ENCODE assay signal across 16 mouse cellular contexts in the genomic region with DNA sequence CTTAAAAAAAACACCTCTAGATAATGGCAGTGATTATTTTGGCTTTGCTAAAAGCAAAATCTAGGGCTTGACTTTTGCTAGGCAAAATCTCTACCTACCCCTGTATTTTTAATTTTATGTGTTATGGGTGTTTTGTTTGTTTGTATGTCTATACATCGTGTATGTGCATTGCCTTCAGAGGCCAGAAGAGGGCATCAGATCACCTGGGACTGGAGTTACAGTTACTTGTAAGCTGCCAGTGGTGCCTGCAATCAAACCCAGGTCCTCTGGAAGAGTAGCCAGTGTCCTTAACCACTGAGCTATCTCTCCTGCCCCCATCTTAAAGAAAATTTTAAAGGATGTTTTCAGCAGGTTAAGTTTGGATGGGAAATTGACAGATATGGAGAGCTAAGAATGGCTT. TPM values are rescaled to one million over a fixed set of nuclear protein-coding genes. Genes with fewer than 3 reads are reported as not detected.
A peak's percentile ranks its signal among the peaks of the same experiment; 100 is the strongest.
DNase-seq lines count a peak whose midpoint lies in the region; ATAC-seq and TF ChIP-seq lines count a peak whose summit lies in the region.
"Had no signal": no experiment of that assay in that cellular context is flagged by ENCODE, and none has a peak within 500 bp of the region (broad histone marks: within the 10 kb centered on the region; RNA-seq: fewer than 3 reads in every experiment).

No protein-coding gene starts in this region.

- peaks cover 12% of the 10 kb centered on the region; the same call in 1 of the 2 replicates for H3K4me1 ChIP-seq in hindbrain, postnatal 0 days (ENCODE audit: insufficient read depth, low read length)
- H3K4me1 ChIP-seq in hindbrain, embryonic 11.5 days (replicated peaks; ENCODE audit: control insufficient read depth, insufficient read depth, low read length): no peaks in the 10 kb centered on the region; the same call in 1 of the 2 replicates
- H3K4me1 ChIP-seq in midbrain, postnatal 0 days (ENCODE audit: insufficient read depth, low read length): no peaks in the 10 kb centered on the region
- peaks cover 21% of the 10 kb centered on the region for H3K4me1 ChIP-seq in midbrain, embryonic 16.5 days (ENCODE audit: control insufficient read depth, insufficient read depth, low read length)
- H3K4me1 ChIP-seq in small intestine, adult 2 months (ENCODE audit: control insufficient read depth, insufficient read depth, insufficient read length, low read length): no peaks in the 10 kb centered on the region

- H3K36me3 ChIP-seq in hindbrain, postnatal 0 days (ENCODE audit: insufficient read depth, low read length): peaks cover 35% of the 10 kb centered on the region
- H3K36me3 ChIP-seq in hindbrain, embryonic 11.5 days (ENCODE audit: control insufficient read depth, insufficient read depth, low read length): 0 out of 2 replicates have a peak, but pooled peaks cover 2% of the 10 kb centered on the region
- peaks cover 34% of the 10 kb centered on the region for H3K36me3 ChIP-seq in midbrain, postnatal 0 days (ENCODE audit: insufficient read depth, low read length)
- peaks cover 31% of the 10 kb centered on the region for H3K36me3 ChIP-seq in midbrain, embryonic 16.5 days (ENCODE audit: control insufficient read depth, insufficient read depth, low read length)
- H3K36me3 ChIP-seq in small intestine, adult 2 months (ENCODE audit: control insufficient read depth, insufficient read depth, low read length): peaks cover 39% of the 10 kb centered on the region

- no peak overlapping the region for H3K4me2 ChIP-seq in hindbrain, postnatal 0 days (ENCODE audit: low read depth, low read length)
- H3K4me2 ChIP-seq in hindbrain, embryonic 11.5 days (replicated peaks; ENCODE audit: low read depth, low read length): no peak overlapping the region
- H3K4me2 ChIP-seq in midbrain, postnatal 0 days (ENCODE audit: low read depth, low read length, poor library complexity, severe bottlenecking): no peak overlapping the region
- H3K4me2 ChIP-seq in midbrain, embryonic 16.5 days (ENCODE audit: low read length): no peak overlapping the region
- H3K4me2 ChIP-seq: embryonic facial prominence, embryonic 15.5 days; limb, embryonic 13.5 days; midbrain, embryonic 12.5 days had no signal

- 0 out of 2 replicates have a peak, but pooled peaks have one; percentile 8 for TF ChIP-seq CTCF in hindbrain, postnatal 0 days (IDR thresholded peaks at IDR 0.05; ENCODE audit: low read depth)
- peak; percentile 34 for TF ChIP-seq CTCF in midbrain, postnatal 0 days (IDR thresholded peaks at IDR 0.05)
- peak; percentile 27; the same call in 1 of the 2 replicates for TF ChIP-seq CTCF in small intestine, adult 2 months (IDR thresholded peaks at IDR 0.05; ENCODE audit: extremely low read depth, insufficient read length, insufficient replicate concordance, low read depth, low read length)

- 93% methylated on average over 1 of the region's 1 CpGs for WGBS in hindbrain, postnatal 0 days
- 97% methylated on average over 1 of the region's 1 CpGs for WGBS in hindbrain, embryonic 11.5 days
- 98% methylated on average over 1 of the region's 1 CpGs for WGBS in midbrain, postnatal 0 days
- 97% methylated on average over 1 of the region's 1 CpGs for WGBS in midbrain, embryonic 16.5 days
- 93% methylated on average over 1 of the region's 1 CpGs for WGBS in small intestine, adult 2 months

- DNase-seq in hindbrain, postnatal 0 days (ENCODE audit: low spot score): no peak
- DNase-seq in hindbrain, embryonic 11.5 days (ENCODE audit: low spot score): no peak
- no peak for DNase-seq in midbrain, postnatal 0 days (ENCODE audit: low spot score)
- peak; percentile 66 for DNase-seq in ES-CJ7 (ENCODE audit: low read depth, low spot score)
- DNase-seq in cerebellum, adult 11-12 months: no peak
- DNase-seq in cerebellum, adult 9-10 months: no peak
- DNase-seq: adrenal gland, adult 8-10 months; heart, postnatal 14 days; lung, postnatal 36 days had no signal

- TF ChIP-seq POLR2A in small intestine, adult 2 months (IDR thresholded peaks at IDR 0.05; ENCODE audit: low read depth, low read length): no peak

- H3K27ac ChIP-seq in hindbrain, postnatal 0 days: no peak overlapping the region
- no peak overlapping the region for H3K27ac ChIP-seq in hindbrain, embryonic 11.5 days (ENCODE audit: low read depth, low read length)
- H3K27ac ChIP-seq in midbrain, postnatal 0 days (ENCODE audit: low read depth, low read length): no peak overlapping the region
- H3K27ac ChIP-seq in midbrain, embryonic 16.5 days (ENCODE audit: low read length): no peak overlapping the region
- H3K27ac ChIP-seq in small intestine, adult 2 months (ENCODE audit: insufficient read depth, low read depth, low read length): no peak overlapping the region
- H3K27ac ChIP-seq: embryonic facial prominence, embryonic 15.5 days; limb, embryonic 13.5 days; midbrain, embryonic 12.5 days had no signal

- no peaks in the 10 kb centered on the region for H3K9me3 ChIP-seq in hindbrain, postnatal 0 days (ENCODE audit: low read length)
- H3K9me3 ChIP-seq in hindbrain, embryonic 11.5 days (ENCODE audit: control insufficient read depth, low read length): no peaks in the 10 kb centered on the region
- H3K9me3 ChIP-seq in midbrain, postnatal 0 days (ENCODE audit: low read length): no peaks in the 10 kb centered on the region
- H3K9me3 ChIP-seq in midbrain, embryonic 16.5 days (replicated peaks; ENCODE audit: control insufficient read depth, low read length, poor library complexity, severe bottlenecking): no peaks in the 10 kb centered on the region
- H3K9me3 ChIP-seq: embryonic facial prominence, embryonic 15.5 days; limb, embryonic 13.5 days; midbrain, embryonic 12.5 days had no signal

- no peak overlapping the region for H3K4me3 ChIP-seq in hindbrain, postnatal 0 days (ENCODE audit: low read length)
- no peak overlapping the region for H3K4me3 ChIP-seq in hindbrain, embryonic 11.5 days (ENCODE audit: low read depth, low read length)
- no peak overlapping the region for H3K4me3 ChIP-seq in midbrain, postnatal 0 days (ENCODE audit: low read depth, low read length)
- H3K4me3 ChIP-seq in midbrain, embryonic 16.5 days (ENCODE audit: low read depth, low read length): no peak overlapping the region
- no peak overlapping the region for H3K4me3 ChIP-seq in small intestine, adult 2 months (ENCODE audit: low read depth, low read length)
- H3K4me3 ChIP-seq: embryonic facial prominence, embryonic 15.5 days; limb, embryonic 13.5 days; midbrain, embryonic 12.5 days had no signal

- no peak for ATAC-seq in hindbrain, postnatal 0 days
- no peak for ATAC-seq in hindbrain, embryonic 11.5 days (ENCODE audit: low FRiP score)
- no peak for ATAC-seq in midbrain, postnatal 0 days (ENCODE audit: low FRiP score)
- ATAC-seq in midbrain, embryonic 16.5 days: no peak
- ATAC-seq: forebrain, embryonic 16.5 days; inflammation-experienced regulatory T-cells, adult 6 months had no signal

- H3K27me3 ChIP-seq in hindbrain, postnatal 0 days (ENCODE audit: insufficient read depth, low read length): no peaks in the 10 kb centered on the region
- H3K27me3 ChIP-seq in hindbrain, embryonic 11.5 days (ENCODE audit: control insufficient read depth, insufficient read depth, low read length): no peaks in the 10 kb centered on the region
- H3K27me3 ChIP-seq in midbrain, postnatal 0 days (ENCODE audit: insufficient read depth, low read length): no peaks in the 10 kb centered on the region
- no peaks in the 10 kb centered on the region for H3K27me3 ChIP-seq in midbrain, embryonic 16.5 days (ENCODE audit: control insufficient read depth, insufficient read depth, low read depth, low read length)
- no peaks in the 10 kb centered on the region for H3K27me3 ChIP-seq in small intestine, adult 2 months (ENCODE audit: control insufficient read depth, insufficient read depth, low read length)
- H3K27me3 ChIP-seq: embryonic facial prominence, embryonic 15.5 days; limb, embryonic 13.5 days; midbrain, embryonic 12.5 days had no signal

- H3K9ac ChIP-seq in hindbrain, postnatal 0 days (replicated peaks; ENCODE audit: low read length): no peak overlapping the region
- no peak overlapping the region for H3K9ac ChIP-seq in hindbrain, embryonic 11.5 days (ENCODE audit: low read depth, low read length)
- no peak overlapping the region for H3K9ac ChIP-seq in midbrain, postnatal 0 days (replicated peaks; ENCODE audit: low read length, poor library complexity, severe bottlenecking)
- no peak overlapping the region for H3K9ac ChIP-seq in midbrain, embryonic 16.5 days (ENCODE audit: low read depth, low read length)
- H3K9ac ChIP-seq: embryonic facial prominence, embryonic 15.5 days; limb, embryonic 13.5 days; midbrain, embryonic 12.5 days had no signal

RNA-seq across cellular contexts. Expression of a gene that starts 4.1 kb away (rescaled TPM):
- 47.7 and 58.2 TPM in 2 replicates for total RNA-seq in hindbrain, postnatal 0 days (2014; rRNA removed)
- polyA plus RNA-seq in hindbrain, postnatal 0 days (2015; fragmentation: Nextera tagmentation; extraction: Ambion mirVana): 60.2 and 64.2 TPM in 2 replicates
- 60.9 and 62.6 TPM in 2 replicates for polyA plus RNA-seq in hindbrain, embryonic 11.5 days (2014; fragmentation: Nextera tagmentation; extraction: Ambion mirVana)
- 51.5 and 54.4 TPM in 2 replicates for total RNA-seq in midbrain, postnatal 0 days (2014; rRNA removed)
- 56.1 and 64.3 TPM in 2 replicates for polyA plus RNA-seq in midbrain, postnatal 0 days (2015; fragmentation: Nextera tagmentation; extraction: Ambion mirVana)
- polyA plus RNA-seq in midbrain, embryonic 16.5 days (2015; fragmentation: Nextera tagmentation; extraction: Ambion mirVana): 60.2 and 62.7 TPM in 2 replicates
- 10.3 and 17.1 TPM in 2 replicates for polyA plus RNA-seq in small intestine, adult 2 months (2012; rRNA removed)

RNA-seq across cellular contexts. Expression of a gene that starts 5.0 kb away (rescaled TPM):
- 44.9 and 47.4 TPM in 2 replicates for total RNA-seq in hindbrain, postnatal 0 days (2014; rRNA removed)
- 34.4 and 36.2 TPM in 2 replicates for polyA plus RNA-seq in hindbrain, postnatal 0 days (2015; fragmentation: Nextera tagmentation; extraction: Ambion mirVana)
- 60.9 and 65.4 TPM in 2 replicates for polyA plus RNA-seq in hindbrain, embryonic 11.5 days (2014; fragmentation: Nextera tagmentation; extraction: Ambion mirVana)
- 55.7 and 62.3 TPM in 2 replicates for total RNA-seq in midbrain, postnatal 0 days (2014; rRNA removed)
- polyA plus RNA-seq in midbrain, postnatal 0 days (2015; fragmentation: Nextera tagmentation; extraction: Ambion mirVana): 36.7 and 40.6 TPM in 2 replicates
- polyA plus RNA-seq in midbrain, embryonic 16.5 days (2015; fragmentation: Nextera tagmentation; extraction: Ambion mirVana): 55.9 and 56.0 TPM in 2 replicates
- 11.1 and 24.9 TPM in 2 replicates for polyA plus RNA-seq in small intestine, adult 2 months (2012; rRNA removed)

RNA-seq across cellular contexts. Expression of a gene that starts 26.0 kb away (rescaled TPM):
- 20.7 and 28.4 TPM in 2 replicates for total RNA-seq in hindbrain, postnatal 0 days (2014; rRNA removed)
- polyA plus RNA-seq in hindbrain, postnatal 0 days (2015; fragmentation: Nextera tagmentation; extraction: Ambion mirVana): 35.8 and 42.0 TPM in 2 replicates
- 61.2 and 63.7 TPM in 2 replicates for polyA plus RNA-seq in hindbrain, embryonic 11.5 days (2014; fragmentation: Nextera tagmentation; extraction: Ambion mirVana)
- 23.1 and 33.8 TPM in 2 replicates for total RNA-seq in midbrain, postnatal 0 days (2014; rRNA removed)
- 41.5 and 47.0 TPM in 2 replicates for polyA plus RNA-seq in midbrain, postnatal 0 days (2015; fragmentation: Nextera tagmentation; extraction: Ambion mirVana)
- polyA plus RNA-seq in midbrain, embryonic 16.5 days (2015; fragmentation: Nextera tagmentation; extraction: Ambion mirVana): 52.0 and 52.3 TPM in 2 replicates
- 3.2 and 3.7 TPM in 2 replicates for polyA plus RNA-seq in small intestine, adult 2 months (2012; rRNA removed)

RNA-seq across cellular contexts. Expression of a gene that starts 46.9 kb away (rescaled TPM):
- total RNA-seq in hindbrain, postnatal 0 days (2014; rRNA removed): 18.0 TPM in 2 replicates
- 15.6 and 16.6 TPM in 2 replicates for polyA plus RNA-seq in hindbrain, postnatal 0 days (2015; fragmentation: Nextera tagmentation; extraction: Ambion mirVana)
- polyA plus RNA-seq in hindbrain, embryonic 11.5 days (2014; fragmentation: Nextera tagmentation; extraction: Ambion mirVana): 12.5 and 17.0 TPM in 2 replicates
- total RNA-seq in midbrain, postnatal 0 days (2014; rRNA removed): 19.1 and 32.0 TPM in 2 replicates
- 20.3 and 22.2 TPM in 2 replicates for polyA plus RNA-seq in midbrain, postnatal 0 days (2015; fragmentation: Nextera tagmentation; extraction: Ambion mirVana)
- 24.5 and 26.4 TPM in 2 replicates for polyA plus RNA-seq in midbrain, embryonic 16.5 days (2015; fragmentation: Nextera tagmentation; extraction: Ambion mirVana)
- polyA plus RNA-seq in small intestine, adult 2 months (2012; rRNA removed): 18.1 and 31.6 TPM in 2 replicates

RNA-seq across cellular contexts. Expression of a gene that starts 47.1 kb away (rescaled TPM):
- total RNA-seq in hindbrain, postnatal 0 days (2014; rRNA removed): 15.1 and 16.6 TPM in 2 replicates
- polyA plus RNA-seq in hindbrain, postnatal 0 days (2015; fragmentation: Nextera tagmentation; extraction: Ambion mirVana): 34.6 and 35.7 TPM in 2 replicates
- polyA plus RNA-seq in hindbrain, embryonic 11.5 days (2014; fragmentation: Nextera tagmentation; extraction: Ambion mirVana): 58.7 and 62.3 TPM in 2 replicates
- 18.5 and 18.8 TPM in 2 replicates for total RNA-seq in midbrain, postnatal 0 days (2014; rRNA removed)
- 32.4 and 33.1 TPM in 2 replicates for polyA plus RNA-seq in midbrain, postnatal 0 days (2015; fragmentation: Nextera tagmentation; extraction: Ambion mirVana)
- polyA plus RNA-seq in midbrain, embryonic 16.5 days (2015; fragmentation: Nextera tagmentation; extraction: Ambion mirVana): 37.8 TPM in 2 replicates
- 3.1 and 3.4 TPM in 2 replicates for polyA plus RNA-seq in small intestine, adult 2 months (2012; rRNA removed)
